Mouse (Mus musculus) adrenal gland, postnatal 25 days (tissue): ENCODE measurements at regions not wholly inside any gene's neighbourhood (a gene's known extent, or its start where the extent isn't known, plus 50 kb on each side); places are given as distances from the start of the nearest gene placed in this dataset.
"Not testable (repeated sequence)": the region's sequence is repeated elsewhere in the genome, so short reads cannot be mapped to it uniquely, and the experiment has no call there.

ENCODE experiments used
- DNase-seq: peaks from one replicate; pipeline ENCODE4 v3.0.0; 2021; ENCODE audit warnings: mixed read lengths

DNA sequence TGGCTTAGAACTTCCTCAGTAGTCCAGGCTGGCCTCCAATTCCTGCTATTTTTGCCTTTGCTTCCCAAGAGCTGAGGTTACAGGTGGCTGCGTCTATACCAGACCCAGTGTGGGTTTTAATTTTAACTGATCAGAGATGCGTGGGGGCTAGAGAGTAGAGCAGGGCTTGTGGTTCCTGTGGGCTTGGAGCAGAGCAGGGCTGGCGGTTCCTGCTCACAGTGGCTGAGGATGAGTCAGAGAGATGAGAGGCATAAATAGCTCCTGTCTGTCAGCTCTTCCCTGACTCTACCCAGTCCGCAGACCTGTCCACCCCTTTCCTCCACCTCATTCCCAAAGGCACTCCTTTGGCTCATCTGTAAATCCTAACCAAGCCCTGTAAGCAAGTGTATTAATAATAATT, 304.8 kb downstream of the Abcc12 start:
- no peak for DNase-seq

DNA sequence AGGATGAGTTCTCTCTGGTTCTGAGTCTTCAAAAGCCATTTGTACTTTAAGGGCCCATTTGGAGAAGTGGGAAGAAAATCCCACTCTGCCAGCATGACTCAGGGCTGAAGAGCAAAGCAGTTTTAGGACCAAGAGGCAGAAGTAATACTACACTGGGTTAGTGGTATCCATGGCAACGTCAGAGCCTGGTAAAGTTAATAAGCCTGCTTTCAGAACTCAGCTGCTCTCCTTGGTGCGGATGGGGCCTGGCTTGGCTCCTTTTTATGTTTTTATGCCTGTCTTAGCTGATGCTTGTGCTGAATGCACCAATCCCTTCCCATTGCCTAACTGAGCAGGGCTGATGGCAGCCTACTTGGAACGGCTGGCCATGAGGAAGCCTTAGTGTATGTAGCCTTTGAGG, 306.7 kb downstream of the Abcc12 start:
- DNase-seq = no peak

DNA sequence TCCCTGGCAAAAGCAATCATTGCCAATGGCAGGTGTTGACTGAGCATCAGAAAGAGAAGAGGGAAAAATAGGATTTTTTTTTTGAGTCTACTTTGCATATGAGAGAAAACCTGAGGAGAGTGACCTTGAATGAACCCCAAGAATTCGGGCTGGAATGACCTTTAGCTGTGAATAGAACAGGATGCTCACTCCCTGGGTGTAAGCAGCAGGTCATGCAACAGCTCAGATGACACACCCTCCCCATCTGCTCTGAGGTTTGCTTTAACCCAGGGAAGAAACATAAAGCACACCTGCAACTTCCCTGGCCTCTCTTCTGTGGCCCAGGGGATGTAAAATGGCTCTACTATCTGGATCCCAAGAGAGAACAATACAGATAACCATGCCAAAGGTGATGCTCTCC, 307.9 kb downstream of the Abcc12 start:
- DNase-seq = no peak

DNA sequence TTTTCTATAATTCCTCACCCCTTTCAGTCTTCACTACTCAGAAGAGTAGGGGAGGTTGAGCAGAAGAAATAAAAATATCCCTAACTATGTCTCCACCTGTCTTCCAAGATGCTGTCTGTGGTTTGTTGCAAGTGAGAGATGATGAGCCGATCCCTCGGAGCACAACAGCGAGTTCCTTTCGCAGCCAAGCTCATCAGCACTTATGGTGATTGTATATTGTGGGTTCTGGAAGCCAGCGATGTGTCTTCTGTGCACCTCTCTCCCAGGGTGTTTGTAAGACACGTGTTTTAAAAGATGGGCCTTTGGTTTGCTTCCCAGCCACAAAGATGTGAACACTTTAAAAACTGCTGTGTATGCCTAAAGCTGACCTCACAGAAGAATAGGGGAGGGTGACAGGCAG, 309.0 kb downstream of the Abcc12 start:
- DNase-seq = no peak

DNA sequence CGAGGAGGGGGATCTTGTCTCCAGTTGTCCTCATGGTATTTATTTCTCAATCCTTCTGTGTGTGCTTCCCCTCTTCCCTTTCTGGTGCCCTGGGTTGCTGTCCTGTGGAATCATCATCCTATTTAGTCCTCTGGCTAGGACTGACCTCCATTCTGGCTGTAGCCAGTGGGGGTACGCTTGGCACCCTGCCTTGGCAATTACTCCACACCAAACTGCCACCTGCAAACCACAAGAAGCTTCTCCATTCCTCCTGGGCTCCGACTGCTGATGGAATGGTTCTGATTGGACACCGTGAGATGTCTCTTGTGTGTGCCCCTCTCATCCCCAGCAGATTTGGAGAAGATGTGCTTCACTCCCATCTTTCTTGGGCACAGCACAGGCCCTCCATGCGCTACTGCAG, 322.5 kb downstream of the Abcc12 start:
- no peak for DNase-seq

DNA sequence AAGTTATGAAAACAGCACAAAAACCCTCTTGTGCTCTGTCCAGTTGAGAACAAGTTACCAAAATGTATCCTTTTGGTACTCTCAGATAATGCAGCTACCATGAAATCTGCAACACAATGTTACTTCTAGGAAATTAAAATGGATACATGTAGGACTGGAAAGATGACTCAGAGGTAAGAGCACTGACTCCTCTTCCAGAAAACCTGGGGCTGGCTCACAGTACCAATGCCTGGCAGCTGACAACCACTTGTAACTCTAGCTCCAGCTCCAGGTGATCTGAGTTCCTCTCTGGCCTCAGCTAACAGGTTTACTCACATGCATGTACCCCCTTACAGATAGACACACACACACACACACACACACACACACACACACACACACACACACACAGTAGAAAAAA, 325.1 kb downstream of the Abcc12 start:
- DNase-seq = no peak

DNA sequence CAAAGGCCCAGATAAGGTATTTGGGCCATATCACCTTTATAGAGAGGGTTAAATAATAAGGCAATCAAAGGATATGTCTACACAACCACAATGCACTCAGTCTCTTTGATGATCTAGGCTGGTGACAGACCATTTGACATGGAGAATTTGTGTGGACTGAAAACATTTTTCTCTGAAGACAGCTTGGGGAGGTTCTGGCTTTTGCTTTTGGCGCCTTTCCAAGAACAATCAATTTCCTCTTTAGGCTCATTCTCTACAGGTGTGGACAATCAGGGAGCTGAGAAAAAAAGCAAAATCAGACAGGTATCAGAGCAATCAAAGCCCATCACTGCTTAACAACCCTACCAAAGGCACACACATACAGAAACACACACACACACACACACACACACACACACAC, 325.8 kb downstream of the Abcc12 start:
- DNase-seq = no peak

DNA sequence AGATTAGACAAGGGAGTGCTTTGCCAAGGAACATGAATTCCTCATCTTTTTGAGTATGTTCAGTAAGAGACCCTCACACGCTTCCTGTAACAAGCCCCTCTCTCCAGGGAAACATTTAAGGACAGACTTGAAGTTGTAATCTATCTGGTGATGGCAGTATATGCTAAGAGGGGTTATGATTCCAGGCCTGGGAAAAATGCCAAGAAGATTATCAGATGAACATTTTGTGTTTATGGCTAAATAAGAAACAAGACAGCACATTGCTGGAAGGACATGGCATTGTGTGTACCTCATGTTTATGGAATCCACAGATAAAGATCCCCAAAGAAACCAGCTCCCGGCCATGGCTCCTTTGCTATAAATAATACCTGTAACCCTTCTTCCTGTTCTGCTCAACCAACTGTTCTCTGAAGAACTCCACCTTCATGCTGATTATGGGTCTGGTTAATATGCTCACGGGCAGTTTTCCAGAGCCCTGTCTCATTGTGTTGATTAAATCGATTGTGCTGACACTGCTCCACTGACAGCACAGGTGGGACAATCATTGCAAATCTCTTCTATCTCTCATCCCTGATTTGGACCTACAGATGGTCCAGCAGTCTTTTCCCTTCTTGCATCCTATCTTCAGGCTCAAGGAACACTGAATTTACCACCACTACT, 327.7 kb downstream of the Abcc12 start:
- no peak for DNase-seq

DNA sequence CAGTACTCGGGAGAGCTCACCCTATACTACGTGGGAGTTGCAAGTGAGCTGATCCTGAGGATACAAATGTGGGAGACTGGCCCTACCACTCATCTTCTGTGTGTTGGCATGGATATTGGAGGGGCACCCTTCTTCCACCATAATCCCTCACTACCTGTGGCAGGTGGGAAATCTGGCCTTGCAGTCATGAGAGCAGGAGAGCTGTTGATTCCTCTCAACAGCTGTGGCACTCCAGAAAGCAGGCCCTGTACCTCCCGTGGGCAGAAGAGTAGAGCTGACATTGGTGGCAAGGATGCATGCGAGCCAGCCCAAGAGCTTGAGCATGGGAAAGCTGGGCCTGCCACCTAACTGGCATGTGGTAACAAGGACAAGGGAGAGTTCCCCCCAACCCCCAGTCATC, 345.8 kb downstream of the Abcc12 start:
- DNase-seq = no peak

DNA sequence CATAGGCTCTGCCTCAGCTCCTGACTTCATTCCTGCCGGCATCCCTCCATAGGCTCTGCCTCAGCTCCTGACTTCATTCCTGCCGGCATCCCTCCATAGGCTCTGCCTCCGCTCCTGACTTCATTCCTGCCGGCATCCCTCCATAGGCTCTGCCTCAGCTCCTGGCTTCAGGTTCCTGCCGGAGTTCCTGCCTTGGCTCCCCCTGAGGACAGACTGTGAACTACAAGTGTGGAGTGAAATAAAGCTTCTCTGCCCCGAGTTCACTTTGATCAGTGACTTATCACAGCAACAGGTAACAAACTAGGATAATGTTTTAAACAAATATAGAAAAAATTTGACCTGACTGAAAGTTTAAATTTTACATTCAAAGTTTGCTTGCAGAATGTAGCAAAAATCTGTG, 348.5 kb downstream of the Abcc12 start:
- not testable (repeated sequence) for DNase-seq

DNA sequence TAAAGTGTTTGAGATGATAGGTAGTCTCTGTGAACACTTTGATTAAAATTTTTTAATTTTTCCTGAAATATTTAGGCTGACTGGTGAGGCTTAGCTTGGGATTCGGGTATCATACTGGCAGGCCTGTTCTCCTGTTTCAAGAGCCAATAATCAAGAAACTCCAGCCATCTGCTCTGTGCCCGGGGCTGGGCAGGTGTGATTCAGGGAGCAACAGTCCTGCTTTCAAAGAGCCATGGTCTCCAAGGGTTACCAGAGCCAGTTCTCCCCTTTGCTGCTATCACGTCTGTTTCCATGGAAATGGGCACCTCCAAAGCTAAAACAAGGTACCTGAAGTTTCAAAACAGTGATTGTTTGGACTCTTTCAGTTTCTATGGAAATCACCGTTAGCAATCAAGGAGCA, 355.6 kb downstream of the Abcc12 start:
- DNase-seq = no peak

DNA sequence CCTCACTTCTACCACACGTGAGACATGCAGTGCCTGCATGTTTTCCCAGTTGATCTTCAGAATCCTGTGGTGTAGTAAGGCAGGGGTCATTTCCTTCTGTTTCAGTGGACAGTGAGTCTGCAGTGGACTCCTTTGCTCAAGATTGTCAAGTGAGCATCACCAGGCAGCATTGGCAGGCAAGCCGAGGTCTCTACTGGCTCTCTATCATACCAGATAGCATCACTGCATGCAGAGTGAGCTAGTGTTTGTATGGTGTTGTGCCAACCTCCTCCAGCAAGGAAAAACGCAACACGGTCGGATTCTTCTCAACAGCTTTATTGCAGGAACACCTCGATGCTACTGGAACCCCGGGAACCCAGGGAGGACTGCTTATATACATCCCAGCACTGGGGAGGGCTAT, 357.8 kb downstream of the Abcc12 start:
- DNase-seq = no peak

DNA sequence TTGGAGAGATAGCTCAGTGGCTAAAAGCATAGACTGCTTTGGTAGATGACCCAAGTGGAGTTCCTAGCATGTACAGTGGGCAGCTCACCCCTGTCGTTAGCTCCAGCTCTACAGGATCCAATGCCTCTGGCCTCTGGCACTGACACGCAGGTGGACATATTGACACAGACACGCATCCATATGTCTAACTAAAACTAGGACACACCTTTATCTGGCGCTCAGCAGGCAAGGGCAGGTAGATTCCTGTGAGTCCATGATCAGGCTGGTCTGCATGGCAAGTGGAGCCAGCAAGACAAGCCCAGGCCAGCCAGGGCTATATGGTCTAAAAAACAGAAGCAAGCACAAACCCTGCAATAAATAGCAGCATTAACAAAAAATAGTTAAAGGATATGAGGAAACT, 358.3 kb downstream of the Abcc12 start:
- DNase-seq = no peak

DNA sequence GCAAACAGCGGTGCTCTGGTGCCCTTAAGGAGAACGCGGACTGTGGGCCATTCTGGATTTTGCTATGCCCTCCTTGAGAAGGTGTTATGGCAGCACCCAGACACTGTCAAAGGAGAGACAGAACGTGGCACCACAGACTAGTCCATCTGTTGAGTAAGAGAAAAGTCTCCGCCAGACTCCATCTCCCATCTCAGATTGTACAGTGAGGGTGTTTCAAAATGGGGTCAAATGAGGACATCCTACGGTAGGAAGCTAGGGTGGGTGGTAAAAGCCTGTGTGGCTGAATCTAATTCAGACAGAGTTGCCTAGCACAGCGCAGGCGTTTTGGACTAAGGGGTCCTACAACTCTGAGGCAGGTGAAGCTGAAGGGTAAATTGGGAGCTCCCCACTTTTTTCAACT, 366.1 kb downstream of the Abcc12 start:
- DNase-seq = no peak

DNA sequence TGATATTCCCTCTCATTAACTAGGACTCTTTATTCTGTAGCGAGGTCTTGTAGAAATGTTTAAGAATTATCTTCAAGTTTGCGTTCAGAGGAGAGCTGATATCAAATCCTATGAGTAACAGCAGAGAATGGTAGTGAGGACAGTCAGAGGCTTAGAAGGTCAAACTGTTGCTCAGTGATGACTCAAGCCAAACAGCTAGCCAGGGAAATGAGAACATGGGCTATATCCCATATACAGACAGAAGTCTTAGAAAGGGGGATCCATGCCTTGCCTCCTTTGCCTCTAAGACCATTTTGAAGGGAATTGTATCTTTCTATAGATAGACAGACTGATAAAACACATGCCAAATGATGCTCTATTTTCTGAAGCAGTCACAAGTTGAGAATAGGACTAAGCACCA, 368.0 kb downstream of the Abcc12 start:
- no peak for DNase-seq

DNA sequence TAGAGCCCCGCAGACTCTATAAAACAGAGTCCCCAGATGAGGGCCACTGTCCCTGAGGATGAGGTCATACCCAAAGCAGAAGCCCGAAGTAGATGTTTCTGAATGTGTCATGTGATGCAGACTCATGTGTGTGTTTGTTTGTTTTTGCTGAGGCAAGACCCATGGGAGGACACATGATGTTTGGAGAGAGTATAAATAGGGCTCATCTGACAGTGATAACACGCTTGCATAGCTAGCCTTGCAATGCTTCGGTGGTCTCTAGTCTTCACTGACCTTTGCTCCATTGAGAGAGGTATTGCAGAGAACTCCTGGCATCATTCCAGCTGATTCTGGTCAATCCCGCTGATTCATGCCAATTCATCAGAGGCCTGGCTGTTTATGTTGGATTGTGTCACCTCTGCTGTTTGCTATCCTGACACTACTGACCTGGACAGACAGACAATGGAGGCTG, 368.1 kb downstream of the Phkb start:
- DNase-seq = peak; percentile 8

DNA sequence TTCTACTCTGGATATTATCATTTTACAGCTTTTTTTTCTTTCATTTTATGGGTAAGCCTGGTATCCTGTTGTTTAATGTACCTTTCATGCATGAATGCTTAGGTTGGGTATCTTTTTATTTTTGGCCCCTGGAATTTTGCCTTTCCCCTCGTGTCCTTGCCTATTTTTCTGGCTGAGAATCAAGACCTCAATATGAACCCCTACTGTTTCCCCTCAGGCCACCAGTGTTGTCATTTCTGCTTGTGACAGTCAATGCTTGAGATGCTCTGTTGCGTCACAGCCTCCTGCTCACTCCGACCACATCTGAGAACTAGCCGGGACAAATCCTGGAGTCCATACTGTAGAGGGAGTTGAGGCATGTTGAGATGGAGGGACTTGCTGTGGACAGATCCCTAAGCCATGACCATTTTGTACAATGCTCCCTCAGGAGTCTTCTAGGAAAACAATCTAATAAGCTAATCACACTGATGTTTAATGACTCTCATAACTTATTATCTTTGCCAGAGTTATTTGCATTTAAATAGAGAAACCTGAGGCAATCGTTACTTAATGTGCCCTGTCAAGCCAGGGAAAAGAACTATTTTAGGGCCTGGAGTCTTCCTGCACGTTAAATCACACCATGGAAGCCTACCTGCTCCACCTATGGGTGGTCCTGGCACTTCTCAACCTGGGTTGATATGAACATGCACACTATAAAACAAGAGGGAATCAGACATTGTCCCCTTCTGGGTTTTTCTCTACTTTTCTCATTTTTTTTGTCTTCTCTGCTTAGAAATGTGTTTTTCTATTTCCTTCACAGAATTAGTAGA, 363.9 kb downstream of the Phkb start:
- no peak for DNase-seq

DNA sequence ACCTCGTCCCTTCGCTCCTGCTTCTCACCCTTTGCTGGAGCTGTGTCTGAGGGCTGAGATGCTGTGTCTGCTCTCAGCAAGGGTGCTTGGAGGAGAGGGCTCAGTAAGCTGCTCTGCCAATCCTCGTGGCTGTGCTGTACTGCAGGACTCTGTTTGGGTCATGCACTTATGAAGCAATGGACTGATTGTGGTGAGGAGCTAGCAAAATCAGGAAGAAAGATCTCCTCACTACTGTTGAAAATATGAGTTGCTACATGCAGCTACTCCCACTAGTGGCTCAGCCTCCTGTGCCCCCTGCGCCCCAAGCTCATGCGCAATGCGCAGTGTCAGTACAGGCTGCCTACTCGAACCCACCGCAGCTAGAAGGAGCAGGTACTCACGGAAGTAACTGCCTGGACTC, 362.3 kb downstream of the Phkb start:
- no peak for DNase-seq

DNA sequence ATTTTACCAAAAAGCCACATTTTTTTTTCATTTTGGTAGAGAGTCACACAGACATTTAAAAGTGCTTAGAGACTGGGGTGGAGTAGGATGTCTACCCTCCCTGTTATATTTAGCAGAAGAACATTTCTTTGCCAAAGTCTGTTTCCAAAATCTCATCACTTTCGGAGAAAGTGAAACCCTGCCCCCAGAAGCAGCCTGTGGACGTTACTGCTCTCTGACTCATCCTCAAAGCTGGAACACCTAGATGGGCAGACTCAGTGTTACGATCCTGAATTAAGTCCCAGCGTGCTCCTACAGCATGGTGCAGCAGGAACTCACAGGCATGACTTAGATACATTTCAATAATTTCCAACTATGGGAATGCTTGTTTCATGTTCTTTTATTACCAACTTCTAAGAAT, 361.1 kb downstream of the Phkb start:
- DNase-seq = no peak

DNA sequence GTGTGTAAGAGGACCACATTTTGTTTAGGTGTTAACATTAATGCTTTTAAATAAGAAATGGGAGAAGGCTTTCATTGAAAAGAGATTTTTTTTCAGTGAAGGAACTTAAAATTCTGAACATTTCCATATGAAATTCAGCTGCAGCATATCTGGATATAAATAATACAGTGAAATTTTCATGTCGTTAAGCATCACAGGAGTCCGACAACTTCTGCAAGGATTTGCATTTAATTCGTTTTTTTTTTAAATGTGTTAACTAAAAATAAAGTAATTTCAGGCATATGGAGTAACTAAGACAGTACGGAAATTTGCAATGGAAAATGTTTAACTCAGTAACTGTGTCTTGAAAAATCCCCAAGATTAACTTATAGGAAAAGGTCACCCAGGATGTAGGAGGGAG, 351.5 kb downstream of the Phkb start:
- DNase-seq = no peak

DNA sequence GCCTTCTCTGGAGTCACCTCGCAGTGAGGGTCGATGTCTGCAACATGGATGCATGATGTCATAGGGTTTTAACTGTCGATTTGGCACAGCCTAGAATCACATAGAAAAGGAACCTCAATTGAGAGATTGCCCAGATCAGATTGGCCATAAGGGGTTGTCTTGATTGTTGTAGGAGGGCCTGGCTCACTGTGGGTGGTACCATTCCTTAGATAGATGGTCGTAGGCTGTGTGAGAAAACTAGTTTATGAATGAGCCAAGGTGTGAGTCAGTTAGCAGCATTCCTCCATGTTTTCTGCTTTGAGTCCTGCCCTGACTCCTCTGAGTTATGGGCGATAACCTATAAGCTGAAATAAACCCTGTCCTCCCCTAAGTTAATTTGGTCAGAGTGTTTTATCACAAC, 343.9 kb downstream of the Phkb start:
- no peak for DNase-seq

DNA sequence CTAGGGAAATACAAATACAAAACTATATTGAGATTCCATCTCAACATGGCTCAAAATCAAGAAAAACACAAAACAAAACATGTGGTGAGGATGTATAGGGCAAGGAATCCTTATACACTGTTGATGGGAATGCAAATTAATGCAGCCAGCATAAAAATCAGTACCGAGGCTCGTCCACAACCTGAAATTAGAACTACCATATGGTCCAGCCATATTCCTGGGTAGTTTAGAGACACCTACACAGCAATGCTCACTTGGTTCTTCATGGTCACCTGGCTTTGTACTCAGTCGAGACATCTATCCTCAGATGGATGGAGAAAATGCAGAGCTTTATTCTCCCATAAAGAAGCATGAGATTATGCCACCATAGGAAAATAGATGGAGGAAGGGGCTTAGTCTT, 340.0 kb downstream of the Phkb start:
- no peak for DNase-seq

DNA sequence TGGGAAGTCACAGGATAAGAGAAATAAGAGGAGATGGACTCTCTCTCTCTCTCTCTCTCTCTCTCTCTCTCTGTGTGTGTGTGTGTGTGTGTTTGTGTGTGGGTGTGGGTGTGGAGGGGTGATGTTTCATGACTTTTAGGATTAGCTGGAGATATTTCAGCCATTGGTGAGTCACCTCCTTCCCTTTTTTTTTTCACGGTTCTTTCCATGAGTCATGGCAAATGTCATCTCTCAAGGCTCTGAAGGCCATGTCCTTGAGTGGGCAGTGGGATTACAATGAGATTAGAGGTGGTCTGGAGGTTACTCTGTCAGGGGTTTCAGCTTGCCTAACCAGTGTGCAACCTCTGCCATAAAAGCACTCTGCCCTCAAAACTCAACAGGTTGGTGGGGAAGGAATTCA, 329.3 kb downstream of the Phkb start:
- DNase-seq = no peak

DNA sequence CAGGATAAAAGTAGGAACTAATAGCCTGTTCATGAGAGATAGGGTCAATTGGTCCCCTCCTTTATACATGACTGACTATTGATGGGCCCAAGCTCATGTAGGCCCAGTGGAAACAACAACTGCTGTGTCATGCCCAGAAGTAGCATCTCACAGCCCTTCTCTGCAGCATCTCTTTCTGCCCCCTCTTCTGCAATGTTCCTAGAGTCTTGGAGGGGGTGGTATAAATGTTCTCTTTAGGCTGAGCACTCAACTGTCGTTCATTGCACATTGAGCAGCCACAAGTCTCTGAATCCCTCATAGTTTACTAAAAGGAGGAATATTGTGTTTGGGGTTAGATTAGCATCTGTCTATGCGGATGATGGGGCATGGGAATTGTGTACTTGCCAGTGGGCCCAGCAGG, 324.1 kb downstream of the Phkb start:
- DNase-seq = no peak
